Mouse (Mus musculus) heart, adult 18-20 months (tissue): ENCODE data around the gene Krt77. TPM values are rescaled to one million over a fixed set of nuclear protein-coding genes. Genes with fewer than 3 reads are reported as not detected.

Source experiments
- DNase-seq, 2 experiments: peaks; one replicate each; pipeline ENCODE4 v3.0.0; 2021 to 2022; ENCODE audit warnings: mixed read lengths in 1 of 2
- long read RNA-seq, 2 experiments: library from polyadenylated mRNA; stranded (forward); transcript quantifications; one replicate each; pipeline ENCODE4 v2.0.0; 2021
- total RNA-seq, 2 experiments: library from RNA; stranded (reverse); gene quantifications; 2 replicates each; pipeline ENCODE4 v1.2.3; 2021

Krt77 gene
- total RNA-seq, result not detected
- long read RNA-seq, experiment 1, result 0 reads
- long read RNA-seq, experiment 2, result 0 reads

- DNase-seq, result no peak
These were observed at the start of gene Krt77 for GRCm38 (mm10) chr15:101869431-101869830. TSS of gene Krt77 (minus strand) at chr15:101869705.

- DNase-seq, result no peak
These were observed 46.6 kb upstream of the Krt77 start for GRCm38 (mm10) chr15:101916072-101916471.

GRCm38 (mm10) chr15:101904849-101905248 is 35.3 kb upstream of the Krt77 start:
- DNase-seq, result no peak

- DNase-seq, result no peak
These were observed 33.0 kb upstream of the Krt77 start for GRCm38 (mm10) chr15:101902171-101903149.

- no peak for DNase-seq
These were observed 25.7 kb upstream of the Krt77 start for GRCm38 (mm10) chr15:101895216-101895615.

- no peak for DNase-seq
These were observed 23.3 kb upstream of the Krt77 start, which contains the start of gene Krt76 for GRCm38 (mm10) chr15:101892820-101893219. TSS of gene Krt76 (minus strand) at chr15:101892920.

GRCm38 (mm10) chr15:101879776-101880175 is 10.3 kb upstream of the Krt77 start:
- no peak for DNase-seq

- no peak for DNase-seq
These were observed 8.5 kb upstream of the Krt77 start for GRCm38 (mm10) chr15:101878041-101878440.

- no peak for DNase-seq
These were observed 4.9 kb upstream of the Krt77 start for GRCm38 (mm10) chr15:101874383-101874782.

- DNase-seq, result no peak
These were observed 3.7 kb upstream of the Krt77 start for GRCm38 (mm10) chr15:101873231-101873630.

- DNase-seq, result no peak
These were observed 2.8 kb downstream of the Krt77 start for GRCm38 (mm10) chr15:101866754-101867153.

GRCm38 (mm10) chr15:101860421-101861130 is 8.9 kb downstream of the Krt77 start:
- no peak for DNase-seq

GRCm38 (mm10) chr15:101859735-101860170 is 9.8 kb downstream of the Krt77 start:
- DNase-seq, result peak; percentile 28 to 39

GRCm38 (mm10) chr15:101858673-101859425 is 10.7 kb downstream of the Krt77 start:
- DNase-seq, result peak; percentile 22

- DNase-seq, result no peak
These were observed 12.8 kb downstream of the Krt77 start for GRCm38 (mm10) chr15:101856696-101857095.

GRCm38 (mm10) chr15:101855732-101856131 is 13.8 kb downstream of the Krt77 start:
- no peak for DNase-seq

- DNase-seq, result no peak
These were observed 15.2 kb downstream of the Krt77 start for GRCm38 (mm10) chr15:101854294-101854693.

GRCm38 (mm10) chr15:101852571-101852970 is 16.9 kb downstream of the Krt77 start:
- no peak for DNase-seq

- no peak for DNase-seq
These were observed 18.8 kb downstream of the Krt77 start, which contains the start of gene Krt1 for GRCm38 (mm10) chr15:101850694-101851093. TSS of gene Krt1 (minus strand) at chr15:101850794.

- peak; percentile 6 to 12 for DNase-seq
These were observed 23.5 kb downstream of the Krt77 start for GRCm38 (mm10) chr15:101845971-101846403.

- DNase-seq, result no peak
These were observed 26.3 kb downstream of the Krt77 start for GRCm38 (mm10) chr15:101843192-101843591.

- no peak for DNase-seq
These were observed 34.6 kb downstream of the Krt77 start for GRCm38 (mm10) chr15:101834784-101835328.
